Mouse (Mus musculus) ES-E14 (cell line): ENCODE results near the gene Nlrp1b. TPM values are rescaled to one million over a fixed set of nuclear protein-coding genes. Genes with fewer than 3 reads are reported as not detected.

Experiments
- DNase-seq: peaks from one replicate; pipeline ENCODE4 v3.0.0-alpha.2; 2013; ENCODE audit warnings: low read depth, low spot score
- H3K27ac ChIP-seq: 2 replicates; pipeline ENCODE4 v1.5.1; 2012; ENCODE audit warnings: low read depth, mild to moderate bottlenecking, low read length, moderate library complexity, mixed read lengths; ENCODE audit not compliant: poor library complexity, insufficient read depth, severe bottlenecking
- H3K36me3 ChIP-seq: 2 replicates; pipeline ENCODE4 v1.6.1; 2012; ENCODE audit warnings: mild to moderate bottlenecking, low read length, moderate library complexity, mixed read lengths; ENCODE audit not compliant: control insufficient read depth, poor library complexity, insufficient read depth, severe bottlenecking
- H3K4me1 ChIP-seq, 2 experiments: fragments of 150-350 bp in 1 of 2; sonication (generic) in 1 of 2; 2 replicates each; pipeline ENCODE4 v1.6.1; 2012; ENCODE audit warnings: low read length in 2 of 2, mild to moderate bottlenecking in 1 of 2, mixed read lengths in 1 of 2; ENCODE audit not compliant: control insufficient read depth in 2 of 2, insufficient read depth in 2 of 2, poor library complexity in 1 of 2
- H3K4me3 ChIP-seq, 2 experiments: fragments of 150-350 bp in 1 of 2; sonication (generic) in 1 of 2; 2 replicates each; pipeline ENCODE4 v1.5.1; 2012; ENCODE audit warnings: low read length in 2 of 2, low read depth in 1 of 2, mild to moderate bottlenecking in 1 of 2, mixed read lengths in 1 of 2; ENCODE audit not compliant: insufficient read depth in 1 of 2, poor library complexity in 1 of 2, severe bottlenecking in 1 of 2
- H3K9ac ChIP-seq: 2 replicates; pipeline ENCODE4 v1.6.1; 2012; ENCODE audit warnings: low read depth, mild to moderate bottlenecking, low read length, mixed read lengths; ENCODE audit not compliant: poor library complexity, insufficient read depth, severe bottlenecking
- H3K9me3 ChIP-seq: fragments of 150-350 bp; sonication (generic); 2 replicates; pipeline ENCODE4 v1.6.1; 2012; ENCODE audit warnings: low read depth, mild to moderate bottlenecking, low read length; ENCODE audit not compliant: control insufficient read depth, insufficient read depth
- CHD2 ChIP-seq: IDR thresholded peaks from 2 replicates; pipeline ENCODE4 v1.6.1; 2014; ENCODE audit warnings: mild to moderate bottlenecking, low read depth, low read length, inconsistent platforms
- HCFC1 ChIP-seq: IDR thresholded peaks from 2 replicates; pipeline ENCODE4 v1.6.1; 2012; ENCODE audit warnings: low read length, inconsistent platforms, borderline replicate concordance; ENCODE audit not compliant: insufficient read depth
- MAFK ChIP-seq: IDR thresholded peaks from 2 replicates; pipeline ENCODE4 v1.6.1; 2014; ENCODE audit warnings: mild to moderate bottlenecking, low read depth, low read length, inconsistent platforms; ENCODE audit not compliant: insufficient read depth
- ZC3H11A ChIP-seq: IDR thresholded peaks from 2 replicates; pipeline ENCODE4 v1.6.1; 2012; ENCODE audit warnings: low read depth, mild to moderate bottlenecking, inconsistent platforms, low read length, borderline replicate concordance
- ZNF384 ChIP-seq: IDR thresholded peaks from 2 replicates; pipeline ENCODE4 v1.6.1; 2012; ENCODE audit warnings: low read depth, low read length, inconsistent platforms
- in situ Hi-C, 2 experiments: fragments of 600-800 bp; cut with MboI; formaldehyde crosslinking; loops; one replicate each; pipeline ENCODE4 v1.15.1; 2025; ENCODE audit warnings: low sequenced_read_pairs in 2 of 2, inconsistent platforms in 1 of 2; ENCODE audit not compliant: unreplicated experiment in 2 of 2
- total RNA-seq: library from RNA; depleted of rRNA; stranded (reverse); fragments of 300-350 nt; gene quantifications from 2 replicates; pipeline ENCODE4 v1.2.3, GENCODE M21; 2012; rRNA removed

Gene Nlrp1b
- total RNA-seq = not detected in 2 replicates

DNA sequence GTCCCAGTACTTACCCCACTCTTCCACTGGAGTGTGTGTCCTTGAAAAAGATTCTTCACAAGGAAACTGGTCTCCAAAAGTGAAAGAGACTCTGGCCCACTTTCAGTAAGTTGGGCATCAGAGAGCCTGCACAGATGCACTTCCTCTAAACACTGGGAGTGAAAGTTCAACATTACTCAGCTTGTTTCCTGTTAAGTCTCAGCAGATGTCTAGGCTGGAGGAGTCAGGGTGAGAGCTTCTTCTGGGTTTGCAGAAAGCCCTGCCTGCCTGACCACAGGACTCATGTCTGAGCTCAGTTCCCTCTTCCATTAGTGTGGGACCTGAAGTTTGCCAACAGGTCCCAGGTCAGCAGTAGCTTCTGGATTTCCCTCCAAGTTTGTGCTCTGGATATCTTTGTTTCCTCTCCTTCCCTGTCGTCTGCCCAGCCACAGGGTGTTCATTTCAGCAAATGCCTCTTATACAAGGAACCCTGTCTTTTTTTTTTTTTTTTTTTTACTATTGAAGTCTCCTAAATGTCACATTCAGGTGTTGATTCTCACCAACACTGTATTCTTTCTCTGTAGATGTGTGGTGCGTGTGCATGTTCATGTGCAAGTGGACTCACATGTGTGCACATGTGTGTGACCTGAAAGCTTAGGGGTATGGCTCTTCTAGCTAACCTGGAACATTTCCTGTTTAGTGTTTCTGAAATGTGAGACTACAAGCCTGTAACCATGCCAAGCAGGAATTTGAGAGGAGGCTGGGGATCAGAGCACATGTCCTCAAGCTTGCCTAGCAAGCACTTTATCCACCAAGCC is at the start of gene Nlrp1b:
Nlrp1b (minus strand) TSS at position 50 of the 797 bp plus-strand sequence.
- H3K9ac ChIP-seq = no peak within 1 kb of the TSS
- H3K27ac ChIP-seq = no peak within 1 kb of the TSS
- no peaks in the 10 kb centered on the region for H3K4me1 ChIP-seq
- in situ Hi-C loops = no loop called here
- TF ChIP-seq MAFK = no peak
- TF ChIP-seq HCFC1 = no peak
- TF ChIP-seq ZNF384 = no peak
- TF ChIP-seq ZC3H11A = no peak
- no peak for TF ChIP-seq CHD2
- H3K36me3 ChIP-seq = no peaks in the 10 kb centered on the region
- no peak for DNase-seq
- no peak within 1 kb of the TSS for H3K4me3 ChIP-seq
- H3K9me3 ChIP-seq = no peaks in the 10 kb centered on the region

DNA sequence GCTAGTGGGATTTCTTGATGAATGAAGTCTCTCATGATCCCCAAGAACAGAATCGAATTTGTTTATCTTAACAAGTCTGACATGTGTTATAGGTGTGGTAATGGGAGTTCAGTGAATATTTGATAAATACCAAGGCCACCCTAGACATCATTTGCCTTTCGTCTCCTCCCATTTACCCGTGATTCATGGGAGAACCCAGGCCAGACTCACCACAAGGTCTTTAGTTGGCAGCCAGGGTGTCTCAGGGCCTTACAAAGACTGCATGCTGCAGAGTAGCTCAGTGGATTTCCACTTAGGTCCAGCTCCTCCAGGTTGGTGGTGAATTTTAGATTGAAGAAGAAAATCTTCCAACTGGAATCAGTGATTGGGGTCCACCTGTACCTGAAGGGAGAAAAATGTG is 30.5 kb upstream of the Nlrp1b start:
- no peak overlapping the region for H3K9ac ChIP-seq
- H3K4me3 ChIP-seq = no peak overlapping the region
- no peak for DNase-seq
- no peak overlapping the region for H3K27ac ChIP-seq
- H3K4me1 ChIP-seq = no peaks in the 10 kb centered on the region
- TF ChIP-seq ZNF384 = no peak
- TF ChIP-seq ZC3H11A = no peak
- no peak for TF ChIP-seq HCFC1
- TF ChIP-seq CHD2 = no peak
- no peak for TF ChIP-seq MAFK
- in situ Hi-C loops = loop anchor here (25.0 kb wide), 1 partner anchor 149 kb away; no protein-coding TSS in a partner anchor
- no peaks in the 10 kb centered on the region for H3K36me3 ChIP-seq
- H3K9me3 ChIP-seq = no peaks in the 10 kb centered on the region

DNA sequence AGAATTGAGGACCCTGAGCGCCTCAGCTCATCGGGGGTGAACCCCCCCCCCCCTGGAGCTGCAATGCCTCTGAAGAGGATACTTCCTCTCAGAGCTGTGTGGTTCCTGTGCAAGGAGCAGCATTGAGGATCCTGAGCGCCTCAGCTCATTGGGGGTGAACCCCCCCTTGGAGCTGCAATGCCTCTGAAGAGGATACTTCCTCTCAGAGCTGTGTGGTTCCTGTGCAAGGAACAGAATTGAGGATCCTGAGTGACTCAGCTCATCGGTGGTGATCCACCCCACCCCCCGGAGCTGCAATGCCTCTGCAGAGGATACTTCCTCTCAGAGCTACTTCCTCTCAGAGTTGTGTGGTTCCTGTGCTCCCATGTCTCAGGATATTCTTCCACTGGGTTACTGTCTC is 20.8 kb upstream of the Nlrp1b start:
- H3K4me1 ChIP-seq = no peaks in the 10 kb centered on the region
- no peak overlapping the region for H3K27ac ChIP-seq
- no peak for DNase-seq
- no peak overlapping the region for H3K9ac ChIP-seq
- in situ Hi-C loops = loop anchor here (25.0 kb wide), 1 partner anchor 139 kb away; no protein-coding TSS in a partner anchor
- H3K4me3 ChIP-seq = no peak overlapping the region
- H3K36me3 ChIP-seq = no peaks in the 10 kb centered on the region
- no peaks in the 10 kb centered on the region for H3K9me3 ChIP-seq
- TF ChIP-seq ZNF384 = no peak
- no peak for TF ChIP-seq CHD2
- no peak for TF ChIP-seq ZC3H11A
- TF ChIP-seq MAFK = no peak
- TF ChIP-seq HCFC1 = no peak

- no peak for TF ChIP-seq MAFK
- no peak for TF ChIP-seq ZNF384
- TF ChIP-seq HCFC1 = no peak
- TF ChIP-seq CHD2 = no peak
- H3K4me1 ChIP-seq = no peaks in the 10 kb centered on the region
- no peak overlapping the region for H3K4me3 ChIP-seq
- no peak for DNase-seq
- H3K9ac ChIP-seq = no peak overlapping the region
- no peaks in the 10 kb centered on the region for H3K36me3 ChIP-seq
- H3K9me3 ChIP-seq = no peaks in the 10 kb centered on the region
- no peak overlapping the region for H3K27ac ChIP-seq
- in situ Hi-C loops = loop anchor here in 1 of 2 experiments (10.0 kb wide), 1 partner anchor 60 kb away; no protein-coding TSS in a partner anchor
Observed at GRCm38 (mm10) chr11:71224614-71225013, 5.9 kb downstream of the Nlrp1b start.
